Mouse (Mus musculus) embryonic stem cell, embryonic (primary cell): ENCODE results near the gene Hemk1.

ENCODE experiments used
- CTCF ChIA-PET, 4 experiments: fragments of 300-600 bp in 2 of 4; fragments of 350-600 bp in 2 of 4; sonication (Branson Sonifier 250); formaldehyde crosslinking; loops; one replicate each; lab custom pipeline; 2022; ENCODE audit warnings: inconsistent platforms in 2 of 4; lab: Charles Lee
- POLR2A ChIA-PET, 4 experiments: fragments of 300-600 bp in 2 of 4; fragments of 350-600 bp in 2 of 4; sonication (Branson Sonifier 250); formaldehyde crosslinking; loops; one replicate each; lab custom pipeline; 2022; ENCODE audit warnings: antibody characterized with exemption in 4 of 4, inconsistent platforms in 1 of 4; lab: Charles Lee

The Hemk1 gene

GRCm38 (mm10) chr9:107306673-107307072, 31.5 kb downstream of the Hemk1 start:
- POLR2A ChIA-PET = interaction anchor here in 2 of 4 experiments (0.7 to 1.4 kb wide), 4 partner anchors 10 to 147 kb away, joined by 3 to 7 read pairs (median 4); no protein-coding TSS in a partner anchor
- CTCF ChIA-PET = interaction anchor here in 1 of 4 experiments (1.1 kb wide), 1 partner anchor 68 kb away, joined by 4 read pairs; no protein-coding TSS in a partner anchor

- ChIA-PET POLR2A (interaction anchor here in 3 of 4 experiments (0.6 to 1.4 kb wide), 5 partner anchors 8 to 236 kb away, joined by 3 to 4 read pairs (median 4); partner anchors contain the start of genes Cyb561d2 (in 1 of the 3) and Nprl2 (in 1 of the 3)), CTCF (no interaction called here)
Observed at GRCm38 (mm10) chr9:107305601-107306542, 32.3 kb downstream of the Hemk1 start.

- ChIA-PET CTCF (no interaction called here), POLR2A (interaction anchor here in 1 of 4 experiments (0.7 kb wide), 1 partner anchor 237 kb away, joined by 4 read pairs; the partner anchor contains the start of genes Cyb561d2 and Nprl2)
Observed at GRCm38 (mm10) chr9:107305012-107305411, 33.1 kb downstream of the Hemk1 start.

GRCm38 (mm10) chr9:107304383-107304782, 33.8 kb downstream of the Hemk1 start:
- POLR2A ChIA-PET = interaction anchor here in 1 of 4 experiments (0.6 to 0.7 kb wide), 2 partner anchors 69 to 238 kb away, joined by 3 to 4 read pairs; partner anchors contain the start of genes Cyb561d2 and Nprl2
- CTCF ChIA-PET = no interaction called here

- ChIA-PET POLR2A (interaction anchor here in 1 of 4 experiments (0.6 kb wide), 1 partner anchor 69 kb away, joined by 3 read pairs; no protein-coding TSS in a partner anchor), CTCF (no interaction called here)
Observed at GRCm38 (mm10) chr9:107303900-107304299, 34.2 kb downstream of the Hemk1 start.

- CTCF ChIA-PET = interaction anchor here in 1 of 4 experiments (1.1 kb wide), 1 partner anchor 71 kb away, joined by 3 read pairs; no protein-coding TSS in a partner anchor
- POLR2A ChIA-PET = interaction anchor here in 2 of 4 experiments (0.6 to 1.0 kb wide), 3 partner anchors 26 to 70 kb away, joined by 3 read pairs; partner anchors contain the start of gene 6430571L13Rik (in 1 of the 2)
Observed at GRCm38 (mm10) chr9:107303121-107303820, 34.9 kb downstream of the Hemk1 start.

- CTCF ChIA-PET = interaction anchor here in 1 of 4 experiments (1.1 kb wide), 1 partner anchor 71 kb away, joined by 3 read pairs; no protein-coding TSS in a partner anchor
- POLR2A ChIA-PET = interaction anchor here in 1 of 4 experiments (0.7 to 1.0 kb wide), 3 partner anchors 27 to 38 kb away, joined by 3 read pairs; partner anchors contain the start of gene 6430571L13Rik
Observed at GRCm38 (mm10) chr9:107302592-107302991, 35.6 kb downstream of the Hemk1 start.

- CTCF ChIA-PET = interaction anchor here in 2 of 4 experiments (0.6 to 1.1 kb wide), 2 partner anchors 17 to 72 kb away, joined by 3 to 4 read pairs; no protein-coding TSS in a partner anchor
- POLR2A ChIA-PET = interaction anchor here in 3 of 4 experiments (0.6 to 1.0 kb wide), 3 partner anchors 12 to 56 kb away, joined by 3 to 4 read pairs (median 3); partner anchors contain the start of gene Mapkapk3 (in 1 of the 3)
Observed at GRCm38 (mm10) chr9:107301554-107302331, 36.4 kb downstream of the Hemk1 start.

GRCm38 (mm10) chr9:107300224-107300973, 37.8 kb downstream of the Hemk1 start:
- ChIA-PET POLR2A (no interaction called here), CTCF (interaction anchor here in 2 of 4 experiments (1.4 to 1.6 kb wide), 2 partner anchors 11 to 36 kb away, joined by 4 to 6 read pairs; partner anchors contain the start of gene Mapkapk3 (in 1 of the 2))

- CTCF ChIA-PET = interaction anchor here in 2 of 4 experiments (1.4 to 4.6 kb wide), 3 partner anchors 10 to 57 kb away, joined by 4 to 19 read pairs (median 6); partner anchors contain the start of gene Mapkapk3 (in 1 of the 2)
- POLR2A ChIA-PET = interaction anchor here in 2 of 4 experiments (0.6 to 1.3 kb wide), 3 partner anchors 41 to 242 kb away, joined by 3 to 4 read pairs (median 3); partner anchors contain the start of genes Cyb561d2 (in 1 of the 2) and Nprl2 (in 1 of the 2)
Observed at GRCm38 (mm10) chr9:107299783-107300182, 38.4 kb downstream of the Hemk1 start.

GRCm38 (mm10) chr9:107298876-107299275, 39.3 kb downstream of the Hemk1 start:
- ChIA-PET CTCF (interaction anchor here in 2 of 4 experiments (0.6 to 4.6 kb wide), 3 partner anchors 9 to 146 kb away, joined by 4 to 19 read pairs (median 6); partner anchors contain the start of gene Mapkapk3 (in 1 of the 2)), POLR2A (interaction anchor here in 3 of 4 experiments (0.6 to 1.3 kb wide), 7 partner anchors 14 to 243 kb away, joined by 3 to 4 read pairs (median 3); partner anchors contain the start of genes Cyb561d2 (in 1 of the 3) and Nprl2 (in 1 of the 3))

GRCm38 (mm10) chr9:107298059-107298780, 39.9 kb downstream of the Hemk1 start:
- POLR2A ChIA-PET = interaction anchor here in 3 of 4 experiments (0.6 to 1.0 kb wide), 5 partner anchors 8 to 62 kb away, joined by 3 to 4 read pairs (median 4); no protein-coding TSS in a partner anchor

GRCm38 (mm10) chr9:107297658-107298057, 40.5 kb downstream of the Hemk1 start:
- ChIA-PET POLR2A (interaction anchor here in 3 of 4 experiments (0.7 to 2.6 kb wide), 12 partner anchors 8 to 407 kb away, joined by 3 to 21 read pairs (median 7); partner anchors contain the start of genes Manf (in 3 of the 3) and 6430571L13Rik (in 1 of the 3)), CTCF (interaction anchor here in 3 of 4 experiments (0.6 to 4.6 kb wide), 6 partner anchors 38 to 947 kb away, joined by 3 to 19 read pairs (median 4); no protein-coding TSS in a partner anchor)

More at GRCm38 (mm10) chr9:107298059-107298780, 39.9 kb downstream of the Hemk1 start:
- CTCF ChIA-PET = interaction anchor here in 2 of 4 experiments (0.6 to 4.6 kb wide), 4 partner anchors 9 to 59 kb away, joined by 4 to 19 read pairs (median 5); partner anchors contain the start of gene Mapkapk3 (in 1 of the 2)

GRCm38 (mm10) chr9:107297059-107297458, 41.1 kb downstream of the Hemk1 start:
- POLR2A ChIA-PET = interaction anchor here in 3 of 4 experiments (0.5 to 2.6 kb wide), 49 partner anchors 9 to 814 kb away, joined by 3 to 21 read pairs (median 5); partner anchors contain the start of genes Manf (in 3 of the 3), 6430571L13Rik (in 2 of the 3), Hyal1 (in 2 of the 3) and Hemk1 (in 1 of the 3)

More at GRCm38 (mm10) chr9:107297059-107297458, 41.1 kb downstream of the Hemk1 start:
- CTCF ChIA-PET = interaction anchor here in 3 of 4 experiments (0.5 to 4.6 kb wide), 26 partner anchors 27 to 946 kb away, joined by 3 to 22 read pairs (median 4); partner anchors contain the start of genes 6430571L13Rik (in 2 of the 3) and Parp3 (in 1 of the 3)
